Mouse (Mus musculus) liver, embryonic 11.5 days (tissue): Measurements from ENCODE around the gene Ints5. TPM values are rescaled to one million over a fixed set of nuclear protein-coding genes. Genes with fewer than 3 reads are reported as not detected.
A peak's percentile ranks its signal among the peaks of the same experiment; 100 is the strongest.
"Not testable (repeated sequence)": the region's sequence is repeated elsewhere in the genome, so short reads cannot be mapped to it uniquely, and the experiment has no call there.

ENCODE experiments used
- ATAC-seq: fragments of 200-750 bp; cut with Nextera tagmentation; replicated peaks from 2 replicates; pipeline ENCODE4 v1.8.0; 2017; ENCODE audit warnings: moderate number of reproducible peaks, mild to moderate bottlenecking, moderate TSS enrichment, moderate library complexity; ENCODE audit not compliant: low FRiP score
- DNase-seq: peaks from one replicate; pipeline ENCODE4 v3.0.0-alpha.2; 2017; ENCODE audit warnings: low spot score
- H3K27ac ChIP-seq: fragments of 300-500 bp; sonication (generic); 2 replicates; pipeline ENCODE4 v1.5.1; 2014; ENCODE audit warnings: mild to moderate bottlenecking, low read depth, low read length, control low read depth
- H3K27me3 ChIP-seq: fragments of 300-500 bp; sonication (generic); replicated peaks from 2 replicates; pipeline ENCODE4 v1.6.1; 2014; ENCODE audit warnings: low read length, mixed read lengths; ENCODE audit not compliant: control insufficient read depth, insufficient read depth
- H3K36me3 ChIP-seq: fragments of 300-500 bp; sonication (generic); 2 replicates; pipeline ENCODE4 v1.6.1; 2014; ENCODE audit warnings: mild to moderate bottlenecking, low read length, moderate library complexity, mixed read lengths; ENCODE audit not compliant: control insufficient read depth, insufficient read depth
- H3K4me1 ChIP-seq: fragments of 300-500 bp; sonication (generic); replicated peaks from 2 replicates; pipeline ENCODE4 v1.6.1; 2014; ENCODE audit warnings: low read length, mixed read lengths; ENCODE audit not compliant: control insufficient read depth, insufficient read depth
- H3K4me2 ChIP-seq: fragments of 300-500 bp; sonication (generic); 2 replicates; pipeline ENCODE4 v1.6.1; 2014; ENCODE audit warnings: mild to moderate bottlenecking, control low read depth, moderate library complexity
- H3K4me3 ChIP-seq: fragments of 300-500 bp; sonication (generic); 2 replicates; pipeline ENCODE4 v1.5.1; 2014; ENCODE audit warnings: low read depth, low read length, control low read depth
- H3K9ac ChIP-seq: fragments of 300-500 bp; sonication (generic); 2 replicates; pipeline ENCODE4 v1.6.1; 2014; ENCODE audit warnings: low read depth, low read length, control low read depth
- H3K9me3 ChIP-seq: fragments of 300-500 bp; sonication (generic); 2 replicates; pipeline ENCODE4 v1.6.1; 2016; ENCODE audit warnings: low read length, inconsistent platforms, mixed read lengths; ENCODE audit not compliant: control insufficient read depth
- WGBS: fragments of 180-500 bp; shearing (Covaris S2); extraction: QIAGEN DNeasy Blood & Tissue Kit; methylation state at CpG from one replicate; pipeline ENCODE4 v1.1.7; 2014; 5-methylcytosine and 5-hydroxymethylcytosine counted together
- polyA plus RNA-seq: library from polyadenylated mRNA; unstranded; fragments of >200 nt; fragmentation: Nextera tagmentation; extraction: Ambion mirVana; gene quantifications from 2 replicates; pipeline ENCODE4 v1.2.1, GENCODE M21; 2014

Ints5 gene
- polyA plus RNA-seq, 1 experiment from 2014 or later, result 47.8 TPM

DNA sequence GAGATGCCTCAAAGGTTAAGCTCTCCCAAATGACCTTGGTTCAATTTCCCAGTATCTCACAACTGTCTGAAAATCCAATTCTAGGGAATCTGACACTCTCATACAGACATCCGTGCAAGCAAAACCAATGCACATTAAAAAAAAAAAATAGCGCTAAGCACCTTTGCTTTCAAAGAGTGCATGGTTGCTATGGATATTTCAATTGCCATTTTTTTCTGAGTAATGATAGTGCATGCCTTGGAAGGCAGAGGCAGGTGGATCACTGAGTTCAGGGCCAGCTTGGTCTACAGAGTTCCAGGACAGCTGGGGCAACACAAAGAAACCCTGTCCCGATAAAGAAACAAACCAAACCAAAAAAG, 11.8 kb upstream of the Ints5 start:
- 15% methylated on average over 3 of the region's 3 CpGs for WGBS
- Histone ChIP-seq H3K27ac (no peak overlapping the region), H3K4me1 (peaks cover 8% of the 10 kb centered on the region), H3K27me3 (no peaks in the 10 kb centered on the region), H3K4me2 (peak overlapping the region; percentile 92), H3K36me3 (peaks cover 12% of the 10 kb centered on the region), H3K9me3 (no peaks in the 10 kb centered on the region), H3K4me3 (peak overlapping the region; percentile 94), H3K9ac (peak overlapping the region; percentile 95)
- ATAC-seq (no peak), DNase-seq (no peak)

DNA sequence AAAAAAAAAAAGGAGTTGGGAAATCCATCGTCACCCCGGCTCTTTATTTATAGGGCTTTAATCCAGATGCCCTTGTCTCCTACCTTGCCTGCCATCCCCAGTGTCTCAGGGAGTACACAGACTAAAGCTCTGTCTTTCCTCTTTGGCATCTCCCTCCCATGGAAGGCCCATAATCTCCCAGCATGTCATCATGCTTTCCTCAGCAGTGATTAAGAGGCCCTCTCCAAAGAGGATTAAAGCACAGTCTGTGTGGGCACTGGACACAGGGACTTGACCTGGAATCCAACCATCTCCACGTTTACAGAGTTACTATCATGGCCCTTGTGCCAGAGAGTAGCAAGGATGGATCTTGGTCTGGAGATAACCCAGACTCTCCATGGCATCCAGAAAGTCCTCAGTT, 9.2 kb upstream of the Ints5 start, which contains the start of the genes Lbhd1 and Gm49403:
TSS of gene Lbhd1 (plus strand) at position 117 of the 400 bp plus-strand sequence.
TSS of gene Gm49403 (plus strand) at position 315 of the 400 bp plus-strand sequence.
- 69% methylated on average over 3 of the region's 3 CpGs for WGBS
- no peak for ATAC-seq

DNA sequence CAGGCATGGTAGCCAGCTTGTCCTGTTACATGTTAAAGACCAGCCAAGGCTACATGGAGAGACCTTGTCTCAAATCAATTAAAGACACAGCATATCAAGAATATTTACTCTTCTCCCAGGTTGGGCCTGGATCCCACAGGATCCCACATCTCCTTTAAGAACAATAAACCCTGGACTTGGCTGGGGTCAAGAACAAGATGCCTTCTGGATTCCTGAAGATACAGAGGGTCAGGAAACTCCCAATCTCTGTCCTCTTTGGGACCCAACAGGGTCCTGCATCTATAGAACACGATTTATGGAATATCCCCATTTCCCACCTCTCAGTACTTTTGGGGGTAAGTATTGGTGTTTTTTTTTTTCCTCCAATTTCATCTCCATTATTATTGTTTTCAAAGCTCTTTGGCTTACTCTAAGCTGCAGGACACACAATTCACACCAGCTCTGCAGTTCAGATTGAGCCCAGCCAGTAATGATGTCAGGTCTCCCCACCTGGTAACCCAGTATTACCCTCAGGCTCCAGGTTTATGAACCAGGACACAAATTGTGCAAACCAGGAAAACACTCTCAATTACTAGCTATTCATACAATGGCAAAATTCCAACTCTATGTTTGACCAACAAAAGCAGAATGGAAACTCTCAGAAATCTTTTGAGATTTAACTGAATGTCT, 5.8 kb upstream of the Ints5 start:
- peak overlapping the region; percentile 88 for H3K4me2 ChIP-seq
- no peaks in the 10 kb centered on the region for H3K9me3 ChIP-seq
- peak overlapping the region; percentile 73 for H3K4me3 ChIP-seq
- 44% methylated on average over 1 of the region's 1 CpGs for WGBS
- peaks cover 6% of the 10 kb centered on the region; the same call in 1 of the 2 replicates for H3K4me1 ChIP-seq
- H3K9ac ChIP-seq, result peak overlapping the region; percentile 93
- peaks cover 4% of the 10 kb centered on the region; the same call in 1 of the 2 replicates for H3K36me3 ChIP-seq
- no peaks in the 10 kb centered on the region for H3K27me3 ChIP-seq
- ATAC-seq, result no peak
- peak overlapping the region; percentile 92 for H3K27ac ChIP-seq
- DNase-seq, result no peak

More for the DNA sequence above, 9.2 kb upstream of the Ints5 start, which contains the start of the genes Lbhd1 and Gm49403:
- Histone ChIP-seq H3K36me3 (no peaks in the 10 kb centered on the region), H3K27ac (no peak within 1 kb of the TSS), H3K9ac (no peak within 1 kb of the TSS), H3K27me3 (no peaks in the 10 kb centered on the region), H3K4me2 (no peak within 1 kb of the TSS), H3K9me3 (no peaks in the 10 kb centered on the region), H3K4me1 (peaks cover 12% of the 10 kb centered on the region), H3K4me3 (no peak within 1 kb of the TSS)
- DNase-seq, result no peak

DNA sequence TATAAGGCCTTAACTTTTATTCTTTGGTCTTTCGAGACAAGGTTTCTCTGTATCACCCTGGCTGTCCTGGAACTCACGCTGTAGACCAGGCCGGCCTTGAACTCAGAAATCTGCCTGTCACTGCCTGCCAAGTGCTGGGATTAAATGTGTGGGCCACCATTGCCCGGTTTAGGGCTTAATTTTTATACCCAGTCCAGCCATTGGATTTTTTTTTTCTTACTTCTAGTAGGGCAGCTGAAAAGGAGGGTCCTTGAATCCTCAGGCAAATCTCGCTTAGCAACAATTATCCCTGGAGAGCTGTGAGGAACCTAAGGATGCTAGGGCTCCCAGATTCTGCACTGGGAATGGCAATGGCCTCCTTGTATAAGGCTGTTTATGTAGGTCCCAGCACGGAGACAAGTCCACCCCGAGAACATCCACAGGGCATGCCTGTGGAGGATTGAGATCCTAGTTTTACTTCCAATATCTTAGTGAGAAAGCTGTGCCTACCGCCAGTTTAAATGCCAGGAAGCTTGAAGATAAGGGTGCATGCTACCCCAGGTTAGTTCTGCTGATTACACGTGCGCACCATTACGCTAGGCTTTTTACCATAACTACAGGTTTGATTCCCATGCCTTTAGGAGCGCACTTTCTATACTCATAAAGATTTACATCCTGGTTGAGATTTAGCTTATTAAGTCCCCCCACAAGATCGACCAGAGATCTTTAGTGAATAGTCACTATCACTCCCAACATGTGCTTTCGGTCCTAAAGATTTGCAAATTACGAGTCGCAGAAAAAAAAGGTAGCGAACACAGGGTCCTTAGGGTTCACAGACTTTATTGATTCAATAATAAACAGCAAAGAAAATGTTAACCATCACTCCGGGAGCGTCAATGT, 5.0 kb upstream of the Ints5 start:
- Histone ChIP-seq H3K27me3 (no peaks in the 10 kb centered on the region), H3K4me1 (peaks cover 6% of the 10 kb centered on the region; the same call in 1 of the 2 replicates), H3K4me2 (peak overlapping the region; percentile 88), H3K4me3 (peak overlapping the region; percentile 73), H3K9me3 (no peaks in the 10 kb centered on the region), H3K9ac (peak overlapping the region; percentile 93), H3K27ac (peak overlapping the region; percentile 92), H3K36me3 (peaks cover 4% of the 10 kb centered on the region; the same call in 1 of the 2 replicates)
- WGBS, result 13% methylated on average over 19 of the region's 19 CpGs
- no peak for ATAC-seq
- no peak for DNase-seq

DNA sequence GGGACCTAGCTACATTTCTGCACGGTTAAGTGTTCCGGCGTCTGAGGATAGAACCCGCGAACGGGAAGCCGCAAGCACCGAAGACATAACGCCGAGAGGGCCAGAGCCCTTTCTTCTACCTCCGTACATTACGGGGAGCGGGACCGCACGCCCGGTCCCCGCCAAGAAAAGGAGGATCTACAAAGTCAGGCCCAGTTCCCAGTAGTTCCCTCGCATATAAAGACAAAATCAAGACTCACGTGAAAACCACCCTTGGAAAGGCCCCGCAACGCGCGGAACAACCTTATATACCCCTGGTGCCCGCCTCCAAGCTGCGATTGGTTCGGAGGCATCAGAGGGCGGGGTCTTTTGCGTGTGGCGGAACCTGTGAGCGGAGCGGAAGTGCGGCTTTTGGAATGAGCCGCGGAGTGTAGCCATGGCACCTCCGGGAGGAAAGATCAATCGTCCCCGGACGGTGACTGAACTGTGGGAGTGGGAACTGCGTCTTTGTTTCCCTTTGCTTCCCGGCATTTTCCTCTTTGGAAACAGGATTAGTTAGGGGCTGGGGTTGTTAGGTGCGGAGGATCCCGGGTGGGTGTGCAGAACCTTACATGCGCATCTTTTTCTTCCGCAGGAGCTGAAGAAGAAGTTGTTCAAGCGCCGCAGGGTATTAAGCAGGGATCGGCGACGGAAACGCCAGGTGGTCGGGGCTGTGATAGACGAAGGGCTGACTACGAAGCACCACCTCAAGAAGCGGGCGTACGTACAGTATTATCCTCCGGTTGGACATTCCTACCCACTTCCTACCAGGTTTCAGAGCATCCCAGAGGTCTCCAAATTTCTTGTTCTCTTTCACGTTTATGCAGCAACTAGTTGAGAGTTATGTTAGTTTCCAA, 4.1 kb upstream of the Ints5 start, which contains the start of the genes 1810009A15Rik and Gm49416:
TSS of gene 1810009A15Rik (plus strand) at position 343 of the 875 bp plus-strand sequence.
TSS of gene Gm49416 (plus strand) at position 416 of the 875 bp plus-strand sequence.
- H3K4me3 ChIP-seq, result peak within 1 kb of the TSS; percentile 73
- H3K4me2 ChIP-seq, result peak within 1 kb of the TSS; percentile 88
- H3K9ac ChIP-seq, result peak within 1 kb of the TSS; percentile 93
- ATAC-seq, result peak; percentile 86
- peak within 1 kb of the TSS; percentile 92 for H3K27ac ChIP-seq
- under 1% methylated on average over 58 of the region's 58 CpGs for WGBS
- no peaks in the 10 kb centered on the region for H3K9me3 ChIP-seq
- H3K36me3 ChIP-seq, result peaks cover 4% of the 10 kb centered on the region; the same call in 1 of the 2 replicates
- no peaks in the 10 kb centered on the region for H3K27me3 ChIP-seq
- H3K4me1 ChIP-seq, result peaks cover 6% of the 10 kb centered on the region; the same call in 1 of the 2 replicates
- DNase-seq, result peak; percentile 94

DNA sequence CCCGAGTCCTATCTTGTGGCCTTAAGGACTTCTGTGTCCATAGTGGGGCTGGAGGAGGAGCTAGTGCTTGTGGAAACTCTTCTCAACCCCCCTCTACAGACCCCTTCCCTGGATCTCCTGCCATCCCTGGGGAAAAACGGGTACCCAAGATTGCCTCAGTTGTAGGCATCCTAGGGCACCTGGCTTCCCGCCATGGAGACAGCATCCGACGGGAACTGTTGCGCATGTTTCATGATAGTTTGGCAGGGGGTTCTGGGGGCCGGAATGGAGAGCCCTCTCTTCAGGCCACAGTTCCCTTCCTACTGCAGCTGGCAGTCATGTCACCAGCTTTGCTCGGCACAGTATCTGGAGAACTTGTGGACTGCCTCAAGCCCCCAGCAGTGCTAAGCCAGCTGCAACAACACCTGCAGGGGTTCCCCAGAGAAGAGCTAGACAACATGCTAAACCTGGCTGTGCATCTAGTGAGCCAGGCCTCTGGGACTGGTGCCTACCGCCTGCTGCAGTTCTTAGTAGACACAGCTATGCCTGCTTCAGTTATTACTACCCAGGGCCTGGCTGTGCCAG, 2.7 kb downstream of the Ints5 start:
- Histone ChIP-seq H3K27ac (no peak overlapping the region), H3K4me2 (no peak overlapping the region), H3K4me1 (peaks cover 25% of the 10 kb centered on the region), H3K27me3 (no peaks in the 10 kb centered on the region), H3K36me3 (peaks cover 16% of the 10 kb centered on the region; the same call in 1 of the 2 replicates), H3K9me3 (no peaks in the 10 kb centered on the region), H3K4me3 (0 out of 2 replicates have a peak overlapping the region, but pooled peaks have one; percentile 12), H3K9ac (no peak overlapping the region; the same call in 1 of the 2 replicates)
- ATAC-seq (no peak), DNase-seq (no peak)
- 88% methylated on average over 9 of the region's 9 CpGs for WGBS

DNA sequence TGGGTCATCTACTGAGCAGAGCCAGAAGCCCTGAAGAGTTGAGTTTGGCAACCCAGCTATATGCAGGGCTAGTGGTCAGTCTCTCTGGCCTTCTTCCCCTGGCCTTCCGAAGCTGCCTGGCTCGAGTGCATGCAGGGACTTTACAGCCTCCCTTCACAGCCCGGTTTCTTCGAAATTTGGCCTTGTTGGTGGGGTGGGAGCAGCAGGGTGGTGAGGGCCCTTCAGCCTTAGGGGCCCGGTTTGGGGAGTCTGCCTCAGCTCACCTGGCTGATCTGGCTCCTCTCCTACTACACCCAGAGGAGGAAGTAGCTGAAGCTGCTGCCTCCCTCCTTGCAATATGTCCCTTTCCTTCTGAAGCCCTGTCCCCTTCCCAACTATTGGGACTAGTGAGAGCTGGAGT, 3.4 kb downstream of the Ints5 start:
- Histone ChIP-seq H3K4me2 (peak overlapping the region; percentile 87), H3K36me3 (peaks cover 13% of the 10 kb centered on the region; the same call in 1 of the 2 replicates), H3K4me1 (peaks cover 25% of the 10 kb centered on the region), H3K9ac (peak overlapping the region; percentile 3; the same call in 1 of the 2 replicates)
- not testable (repeated sequence) for DNase-seq, H3K4me3 ChIP-seq, ATAC-seq, H3K9me3 ChIP-seq, H3K27me3 ChIP-seq, H3K27ac ChIP-seq
- 89% methylated on average over 5 of the region's 5 CpGs for WGBS
